Mouse (Mus musculus): ENCODE data around the gene Nudt4.

- no peak for TF ChIP-seq CTCF (IDR thresholded peaks at IDR 0.05; ENCODE audit: low read depth, low read length)
- TF ChIP-seq POLR2A (IDR thresholded peaks at IDR 0.05; ENCODE audit: insufficient read depth, low read length) = no peak
- TF ChIP-seq EP300 (IDR thresholded peaks at IDR 0.05; ENCODE audit: insufficient read depth, low read depth, low read length) = peak; percentile 67; the same call in 1 of the 2 replicates
These were observed 1.4 kb upstream of the Nudt4 start for GRCm38 (mm10) chr10:95565156-95565854.

All from ES-Bruce4 (cell line).